Comparison of ENCODE assay signal across 9 mouse cellular contexts in genomic region chr6:5093516-5093915, GRCm38 (mm10).
DNase-seq lines count a peak whose midpoint lies in the region; ATAC-seq and TF ChIP-seq lines count a peak whose summit lies in the region.
"Had no signal": no experiment of that assay in that cellular context is flagged by ENCODE, and none has a peak within 500 bp of the region (broad histone marks: within the 10 kb centered on the region; RNA-seq: fewer than 3 reads in every experiment).

No protein-coding gene starts in this region.

- H3K4me3 ChIP-seq in kidney, embryonic 15.5 days (replicated peaks): no peak overlapping the region
- no peak overlapping the region for H3K4me3 ChIP-seq in lung, postnatal 0 days (ENCODE audit: low read depth, low read length)
- H3K4me3 ChIP-seq: midbrain, embryonic 12.5 days had no signal

- H3K4me2 ChIP-seq in kidney, embryonic 15.5 days: no peak overlapping the region
- no peak overlapping the region for H3K4me2 ChIP-seq in lung, postnatal 0 days (replicated peaks; ENCODE audit: low read depth, low read length)
- H3K4me2 ChIP-seq: midbrain, embryonic 12.5 days had no signal

- H3K27me3 ChIP-seq in kidney, embryonic 15.5 days: no peaks in the 10 kb centered on the region
- no peaks in the 10 kb centered on the region for H3K27me3 ChIP-seq in lung, postnatal 0 days (replicated peaks; ENCODE audit: insufficient read depth, low read length)
- H3K27me3 ChIP-seq: midbrain, embryonic 12.5 days had no signal

- H3K36me3 ChIP-seq in kidney, embryonic 15.5 days: no peaks in the 10 kb centered on the region
- H3K36me3 ChIP-seq in lung, postnatal 0 days (ENCODE audit: insufficient read depth, low read length): no peaks in the 10 kb centered on the region
- H3K36me3 ChIP-seq: midbrain, embryonic 12.5 days had no signal

- no peaks in the 10 kb centered on the region for H3K9me3 ChIP-seq in kidney, embryonic 15.5 days (replicated peaks)
- no peaks in the 10 kb centered on the region for H3K9me3 ChIP-seq in lung, postnatal 0 days (ENCODE audit: low read length)
- H3K9me3 ChIP-seq: midbrain, embryonic 12.5 days had no signal

- H3K4me1 ChIP-seq in kidney, embryonic 15.5 days: peaks cover 16% of the 10 kb centered on the region
- no peaks in the 10 kb centered on the region for H3K4me1 ChIP-seq in lung, postnatal 0 days (ENCODE audit: insufficient read depth, low read depth, low read length)
- H3K4me1 ChIP-seq: midbrain, embryonic 12.5 days had no signal

- no peak for TF ChIP-seq CTCF in lung, postnatal 0 days (IDR thresholded peaks at IDR 0.05)

- H3K9ac ChIP-seq in kidney, embryonic 15.5 days: no peak overlapping the region
- no peak overlapping the region for H3K9ac ChIP-seq in lung, postnatal 0 days (replicated peaks; ENCODE audit: low read depth)
- H3K9ac ChIP-seq: midbrain, embryonic 12.5 days had no signal

- DNase-seq in cerebellum, postnatal 10 days: peak; percentile 29 to 40
- no peak for DNase-seq in cerebellum, postnatal 36 days
- DNase-seq in 3T3-L1 (ENCODE audit: low read depth, low spot score): peak; percentile 26
- DNase-seq in heart, adult 11 months: peak; percentile 97
- peak; percentile 64 for DNase-seq in lung, postnatal 0 days (ENCODE audit: low spot score)
- no peak for DNase-seq in urinary bladder, postnatal 25 days (ENCODE audit: low spot score)
- no peak for DNase-seq in thymus, postnatal 25 days

- peak overlapping the region; percentile 79 for H3K27ac ChIP-seq in kidney, embryonic 15.5 days
- peak overlapping the region; percentile 33; the same call in 1 of the 2 replicates for H3K27ac ChIP-seq in lung, postnatal 0 days (ENCODE audit: low read length)
- H3K27ac ChIP-seq: midbrain, embryonic 12.5 days had no signal

- TF ChIP-seq EP300 in lung, postnatal 0 days (IDR thresholded peaks at IDR 0.05): peak; percentile 40

- 44% methylated on average over 4 of the region's 4 CpGs for WGBS in kidney, embryonic 15.5 days
- WGBS in lung, postnatal 0 days: 43% methylated on average over 4 of the region's 4 CpGs

- peak; percentile 19 for ATAC-seq in kidney, embryonic 15.5 days (replicated peaks; ENCODE audit: low FRiP score)
- peak; percentile 87 for ATAC-seq in lung, postnatal 0 days

Comparison
In these comparisons a context has a peak if more than half of its experiments do, and no peak if none do; other contexts are left out.
1. DNase-seq: peak in cerebellum, postnatal 10 days (2 of 2), 3T3-L1 (single experiment), heart, adult 11 months (single experiment) and lung, postnatal 0 days (single experiment); none in cerebellum, postnatal 36 days (0 of 2), urinary bladder, postnatal 25 days (single experiment) and thymus, postnatal 25 days (single experiment).